Mouse (Mus musculus) small intestine, adult 2 months (tissue): Measurements from ENCODE around the gene Robo1. TPM values are rescaled to one million over a fixed set of nuclear protein-coding genes. Genes with fewer than 3 reads are reported as not detected.

Source experiments
- H3K27ac ChIP-seq: fragments of 200-500 bp; 2 replicates; pipeline ENCODE4 v1.5.1; 2012; ENCODE audit warnings: low read depth, low read length, control low read depth, inconsistent platforms; ENCODE audit not compliant: insufficient read depth
- H3K27me3 ChIP-seq: fragments of 200-500 bp; 2 replicates; pipeline ENCODE4 v1.6.1; 2012; ENCODE audit warnings: mild to moderate bottlenecking, moderate library complexity, low read length, inconsistent platforms; ENCODE audit not compliant: control insufficient read depth, insufficient read depth
- H3K36me3 ChIP-seq: fragments of 200-500 bp; 2 replicates; pipeline ENCODE4 v1.6.1; 2012; ENCODE audit warnings: mild to moderate bottlenecking, low read length, control low read depth, inconsistent platforms; ENCODE audit not compliant: control insufficient read depth, insufficient read depth
- H3K4me1 ChIP-seq: fragments of 200-500 bp; 2 replicates; pipeline ENCODE4 v1.6.1; 2012; ENCODE audit warnings: low read length, inconsistent platforms, mixed read lengths; ENCODE audit not compliant: control insufficient read depth, insufficient read depth, insufficient read length
- H3K4me3 ChIP-seq: fragments of 200-500 bp; 2 replicates; pipeline ENCODE4 v1.5.1; 2012; ENCODE audit warnings: low read depth, mild to moderate bottlenecking, control low read depth, inconsistent platforms, low read length, moderate library complexity
- CTCF ChIP-seq: fragments of 200-500 bp; IDR thresholded peaks from 2 replicates; pipeline ENCODE4 v1.5.1; 2012; ENCODE audit warnings: low read depth, mild to moderate bottlenecking, control low read depth, inconsistent platforms, low read length, moderate library complexity, mixed read lengths; ENCODE audit not compliant: insufficient replicate concordance, insufficient read length; ENCODE audit errors: extremely low read depth
- POLR2A ChIP-seq: fragments of 200-500 bp; IDR thresholded peaks from 2 replicates; pipeline ENCODE4 v1.6.1; 2012; ENCODE audit warnings: low read depth, mild to moderate bottlenecking, control low read depth, inconsistent platforms, low read length, moderate library complexity
- WGBS: fragments of 180-500 bp; shearing (Covaris S2); methylation state at CpG from one replicate; pipeline ENCODE4 v1.1.7; 2018; 5-methylcytosine and 5-hydroxymethylcytosine counted together
- polyA plus RNA-seq: library from polyadenylated mRNA; depleted of rRNA; stranded (reverse); fragments of >200 nt; gene quantifications from 2 replicates; pipeline ENCODE4 v1.2.3, GENCODE M21; 2012

The Robo1 gene
- polyA plus RNA-seq, 1 experiment, result 0.81 TPM

GRCm38 (mm10) chr16:72693446-72694274 is 385.6 kb downstream of the Robo1 start:
- Histone ChIP-seq H3K4me3 (no peak overlapping the region), H3K27me3 (no peaks in the 10 kb centered on the region), H3K4me1 (no peaks in the 10 kb centered on the region), H3K27ac (no peak overlapping the region), H3K36me3 (no peaks in the 10 kb centered on the region)
- WGBS, result 85% methylated on average over 14 of the region's 14 CpGs
- TF ChIP-seq CTCF (no peak), POLR2A (no peak)

GRCm38 (mm10) chr16:72694787-72695186 is 386.7 kb downstream of the Robo1 start:
- H3K36me3 ChIP-seq, result no peaks in the 10 kb centered on the region
- no peak for TF ChIP-seq CTCF
- TF ChIP-seq POLR2A, result no peak
- H3K27me3 ChIP-seq, result no peaks in the 10 kb centered on the region
- no peaks in the 10 kb centered on the region for H3K4me1 ChIP-seq
- H3K27ac ChIP-seq, result no peak overlapping the region
- 78% methylated on average over 5 of the region's 5 CpGs for WGBS
- H3K4me3 ChIP-seq, result no peak overlapping the region

- WGBS, result 60% methylated on average over 12 of the region's 12 CpGs
- H3K36me3 ChIP-seq, result no peaks in the 10 kb centered on the region
- no peak overlapping the region for H3K27ac ChIP-seq
- no peak overlapping the region for H3K4me3 ChIP-seq
- TF ChIP-seq CTCF (no peak), POLR2A (no peak)
- no peaks in the 10 kb centered on the region for H3K27me3 ChIP-seq
- no peaks in the 10 kb centered on the region for H3K4me1 ChIP-seq
Observed at GRCm38 (mm10) chr16:72699238-72700006, 391.3 kb downstream of the Robo1 start.

GRCm38 (mm10) chr16:72700297-72700696 is 392.2 kb downstream of the Robo1 start:
- Histone ChIP-seq H3K4me3 (no peak overlapping the region), H3K4me1 (no peaks in the 10 kb centered on the region), H3K27me3 (no peaks in the 10 kb centered on the region), H3K27ac (no peak overlapping the region), H3K36me3 (no peaks in the 10 kb centered on the region)
- 87% methylated on average over 11 of the region's 11 CpGs for WGBS
- TF ChIP-seq CTCF, result no peak
- no peak for TF ChIP-seq POLR2A

GRCm38 (mm10) chr16:72703486-72703885 is 395.4 kb downstream of the Robo1 start:
- Histone ChIP-seq H3K36me3 (no peaks in the 10 kb centered on the region), H3K4me1 (no peaks in the 10 kb centered on the region), H3K27me3 (no peaks in the 10 kb centered on the region), H3K27ac (no peak overlapping the region), H3K4me3 (no peak overlapping the region)
- TF ChIP-seq CTCF (no peak), POLR2A (no peak)
- WGBS, result 81% methylated on average over 6 of the region's 6 CpGs

- WGBS, result 80% methylated on average over 5 of the region's 5 CpGs
Observed at GRCm38 (mm10) chr16:72705851-72706250, 397.7 kb downstream of the Robo1 start.

GRCm38 (mm10) chr16:72708526-72708925 is 400.4 kb downstream of the Robo1 start:
- TF ChIP-seq CTCF, result no peak
- TF ChIP-seq POLR2A, result no peak
- Histone ChIP-seq H3K4me3 (no peak overlapping the region), H3K4me1 (no peaks in the 10 kb centered on the region), H3K27ac (no peak overlapping the region), H3K27me3 (no peaks in the 10 kb centered on the region), H3K36me3 (no peaks in the 10 kb centered on the region)
- 76% methylated on average over 2 of the region's 2 CpGs for WGBS

More at GRCm38 (mm10) chr16:72705851-72706250, 397.7 kb downstream of the Robo1 start:
- Histone ChIP-seq H3K27ac (no peak overlapping the region), H3K27me3 (no peaks in the 10 kb centered on the region), H3K4me1 (no peaks in the 10 kb centered on the region), H3K36me3 (no peaks in the 10 kb centered on the region), H3K4me3 (no peak overlapping the region)
- TF ChIP-seq POLR2A (no peak), CTCF (no peak)
